Mouse (Mus musculus) cerebellum, adult 2 months (tissue): Measurements from ENCODE around the gene Map4.

Source experiments
- CTCF ChIP-seq: fragments of 200-500 bp; IDR thresholded peaks from 2 replicates; pipeline ENCODE4 v1.5.1; 2011; ENCODE audit warnings: low read depth, mild to moderate bottlenecking, control low read depth, low read length, moderate library complexity, borderline replicate concordance; ENCODE audit not compliant: insufficient read depth
- POLR2A ChIP-seq: fragments of 200-500 bp; IDR thresholded peaks from 2 replicates; pipeline ENCODE4 v1.6.1; 2011; ENCODE audit warnings: low read length, control low read depth, borderline replicate concordance; ENCODE audit not compliant: insufficient read depth

DNA sequence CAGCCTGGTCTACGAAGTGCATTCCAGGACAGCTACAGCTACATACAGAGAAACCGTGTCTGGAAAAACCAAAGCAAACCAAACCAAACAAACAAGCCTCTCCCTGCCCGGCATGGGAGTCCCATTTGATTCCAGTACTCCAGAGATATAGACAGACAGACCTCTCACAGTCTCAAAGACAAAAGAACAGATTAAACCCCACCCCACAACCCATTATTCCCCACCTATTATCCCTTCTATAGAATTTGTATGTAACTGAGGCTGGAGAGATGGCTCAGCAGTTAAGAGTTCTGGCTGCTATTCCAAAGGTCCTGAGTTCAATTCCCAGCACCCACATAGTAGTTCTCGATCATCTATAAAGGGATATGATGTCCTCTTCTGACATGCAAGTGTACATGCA, 21.3 kb upstream of the Map4 start:
- no peak for TF ChIP-seq CTCF
- TF ChIP-seq POLR2A = no peak
